Mouse (Mus musculus) hindbrain, embryonic 10.5 days (tissue): ENCODE results near the gene Irak2. TPM values are rescaled to one million over a fixed set of nuclear protein-coding genes. Genes with fewer than 3 reads are reported as not detected.
A peak's percentile ranks its signal among the peaks of the same experiment; 100 is the strongest.

ENCODE experiments used
- DNase-seq: peaks from one replicate; pipeline ENCODE4 v3.0.0-alpha.2; 2017; ENCODE audit warnings: low spot score
- H3K27ac ChIP-seq: fragments of 300-500 bp; sonication (generic); 2 replicates; pipeline ENCODE4 v1.5.1; 2016; ENCODE audit warnings: mild to moderate bottlenecking, moderate library complexity
- H3K27me3 ChIP-seq: fragments of 300-500 bp; sonication (generic); 2 replicates; pipeline ENCODE4 v1.6.1; 2016; ENCODE audit warnings: mild to moderate bottlenecking; ENCODE audit not compliant: poor library complexity, insufficient read depth, severe bottlenecking
- H3K36me3 ChIP-seq: fragments of 300-500 bp; sonication (generic); 2 replicates; pipeline ENCODE4 v1.6.1; 2016; ENCODE audit warnings: mild to moderate bottlenecking, moderate library complexity
- H3K4me1 ChIP-seq: fragments of 300-500 bp; sonication (generic); replicated peaks from 2 replicates; pipeline ENCODE4 v1.6.1; 2016; ENCODE audit warnings: mild to moderate bottlenecking
- H3K4me3 ChIP-seq: fragments of 300-500 bp; sonication (generic); 2 replicates; pipeline ENCODE4 v1.5.1; 2016; ENCODE audit warnings: mild to moderate bottlenecking, moderate library complexity
- H3K9me3 ChIP-seq: fragments of 300-500 bp; sonication (generic); 2 replicates; pipeline ENCODE4 v1.6.1; 2016; ENCODE audit warnings: mild to moderate bottlenecking, moderate library complexity
- WGBS: fragments of 180-500 bp; shearing (Covaris S2); methylation state at CpG from one replicate; pipeline ENCODE4 v1.1.7; 2016; 5-methylcytosine and 5-hydroxymethylcytosine counted together
- polyA plus RNA-seq: library from polyadenylated mRNA; unstranded; fragments of >200 nt; fragmentation: Nextera tagmentation; extraction: Ambion mirVana; gene quantifications from 2 replicates; pipeline ENCODE4 v1.2.1, GENCODE M21; 2016

Irak2 gene
- polyA plus RNA-seq, 1 experiment from 2014 or later: 6.8 TPM

DNA sequence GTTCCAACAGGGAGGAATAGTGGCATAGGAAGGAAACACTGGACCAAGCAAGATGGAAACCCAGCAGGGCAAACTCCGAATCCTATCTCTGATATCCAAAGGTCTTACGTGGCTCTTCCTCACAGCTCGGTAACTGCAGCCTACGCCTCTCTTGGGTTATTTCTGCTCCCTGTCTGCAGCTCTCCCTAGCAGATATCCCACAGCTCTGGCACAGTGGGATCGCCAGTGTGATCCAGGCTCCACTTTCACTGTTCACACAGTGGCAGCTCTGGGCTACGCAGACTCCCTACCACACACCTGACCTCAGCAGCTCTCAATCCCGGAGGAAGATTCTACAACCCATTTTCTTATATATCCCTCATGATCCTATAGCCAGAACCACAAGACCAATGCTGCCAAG is 24.1 kb upstream of the Irak2 start:
- Histone ChIP-seq H3K27me3 (no peaks in the 10 kb centered on the region), H3K4me1 (no peaks in the 10 kb centered on the region), H3K4me3 (no peak overlapping the region), H3K36me3 (peaks cover 92% of the 10 kb centered on the region), H3K9me3 (peaks cover 7% of the 10 kb centered on the region; the same call in 1 of the 2 replicates), H3K27ac (no peak overlapping the region)
- no peak for DNase-seq
- 95% methylated on average over 7 of the region's 7 CpGs for WGBS

DNA sequence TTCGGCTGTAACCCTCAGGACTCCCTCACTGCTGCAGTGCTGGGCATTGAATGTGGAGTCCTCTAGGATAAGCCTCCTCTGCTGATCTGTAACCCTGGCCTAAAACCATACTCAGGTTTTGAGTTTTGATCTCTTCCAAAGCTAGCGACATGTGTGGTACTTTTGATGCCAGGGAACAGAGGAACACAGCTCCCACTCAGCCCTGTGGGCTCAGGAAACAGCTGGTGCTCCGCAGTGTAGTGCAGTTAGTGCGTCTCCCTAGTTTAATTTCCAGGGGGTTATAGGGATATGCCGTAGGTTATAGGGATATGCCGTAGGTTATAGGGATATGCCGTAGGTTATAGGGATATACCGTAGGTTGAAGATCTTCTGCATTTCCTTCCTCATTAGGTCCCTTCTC is 23.3 kb upstream of the Irak2 start:
- DNase-seq: no peak
- Histone ChIP-seq H3K36me3 (peaks cover 86% of the 10 kb centered on the region), H3K4me3 (no peak overlapping the region), H3K4me1 (no peaks in the 10 kb centered on the region), H3K27me3 (no peaks in the 10 kb centered on the region), H3K9me3 (peaks cover 7% of the 10 kb centered on the region; the same call in 1 of the 2 replicates), H3K27ac (no peak overlapping the region)
- 95% methylated on average over 8 of the region's 8 CpGs for WGBS

DNA sequence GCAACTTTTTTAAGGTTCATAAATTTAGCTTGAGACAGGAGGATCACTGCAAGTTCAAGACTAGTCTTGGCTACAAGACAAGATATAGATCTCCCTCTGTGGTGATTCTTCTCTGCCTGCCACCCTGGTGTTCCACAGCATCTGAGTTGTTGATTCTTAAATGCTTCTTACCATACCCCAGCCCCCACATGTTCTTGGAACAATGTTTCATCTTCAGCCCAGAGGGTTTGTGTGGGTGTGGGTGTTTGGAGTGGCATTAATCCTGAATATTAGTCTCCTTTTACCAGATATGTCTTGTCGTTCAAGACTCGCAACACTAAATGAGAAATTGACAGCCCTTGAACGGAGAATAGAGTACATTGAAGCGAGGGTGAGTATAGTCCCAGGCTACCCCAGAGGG is 22.8 kb upstream of the Irak2 start:
- DNase-seq: no peak
- no peak overlapping the region for H3K27ac ChIP-seq
- peaks cover 81% of the 10 kb centered on the region for H3K36me3 ChIP-seq
- H3K4me3 ChIP-seq: no peak overlapping the region
- H3K27me3 ChIP-seq: no peaks in the 10 kb centered on the region
- 95% methylated on average over 4 of the region's 4 CpGs for WGBS
- no peaks in the 10 kb centered on the region for H3K4me1 ChIP-seq
- peaks cover 7% of the 10 kb centered on the region; the same call in 1 of the 2 replicates for H3K9me3 ChIP-seq

- WGBS: 64% methylated on average over 5 of the region's 5 CpGs
- H3K27ac ChIP-seq: peak overlapping the region; percentile 95; the same call in 1 of the 2 replicates
- no peak for DNase-seq
- peak overlapping the region; percentile 78 for H3K4me3 ChIP-seq
- no peaks in the 10 kb centered on the region for H3K9me3 ChIP-seq
- H3K36me3 ChIP-seq: peaks cover 29% of the 10 kb centered on the region
- no peaks in the 10 kb centered on the region for H3K27me3 ChIP-seq
- H3K4me1 ChIP-seq: peaks cover 22% of the 10 kb centered on the region
These were observed 14.9 kb upstream of the Irak2 start for GRCm38 (mm10) chr6:113623386-113623785.

GRCm38 (mm10) chr6:113623941-113624751 is 14.1 kb upstream of the Irak2 start, which contains the start of gene Vhl:
Gene Vhl (plus strand): TSS chr6:113623959.
- Histone ChIP-seq H3K4me3 (peak within 1 kb of the TSS; percentile 78), H3K27ac (peak within 1 kb of the TSS; percentile 95), H3K9me3 (no peaks in the 10 kb centered on the region), H3K36me3 (peaks cover 33% of the 10 kb centered on the region), H3K4me1 (peaks cover 22% of the 10 kb centered on the region), H3K27me3 (no peaks in the 10 kb centered on the region)
- 1% methylated on average over 76 of the region's 76 CpGs for WGBS
- peak; percentile 86 for DNase-seq

- 0 out of 2 replicates have a peak overlapping the region, but pooled peaks have one; percentile 95 for H3K27ac ChIP-seq
- H3K36me3 ChIP-seq: peaks cover 44% of the 10 kb centered on the region
- no peaks in the 10 kb centered on the region for H3K9me3 ChIP-seq
- DNase-seq: no peak
- H3K4me3 ChIP-seq: peak overlapping the region; percentile 78
- 67% methylated on average over 5 of the region's 5 CpGs for WGBS
- H3K4me1 ChIP-seq: peaks cover 22% of the 10 kb centered on the region
- H3K27me3 ChIP-seq: no peaks in the 10 kb centered on the region
These were observed 13.1 kb upstream of the Irak2 start for GRCm38 (mm10) chr6:113624989-113625770.

DNA sequence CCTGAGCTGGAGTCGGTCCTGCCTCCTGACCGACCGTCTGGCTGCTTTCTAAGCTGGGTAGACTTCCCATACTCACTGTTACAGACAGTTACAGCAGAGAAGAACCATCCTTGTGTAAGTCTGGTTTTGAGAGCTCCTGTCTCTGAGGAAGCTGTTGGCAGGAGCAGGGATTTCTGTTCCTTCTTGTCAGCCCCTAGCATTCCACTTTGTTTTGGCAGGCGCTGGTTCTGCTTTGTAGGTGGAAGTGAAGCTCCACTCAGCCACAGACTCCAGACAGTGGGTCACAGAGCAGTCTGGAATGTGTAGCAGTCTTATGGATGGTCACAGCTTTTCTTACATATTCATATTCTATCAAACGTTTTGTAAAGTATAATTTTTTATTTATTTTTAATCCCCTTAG is 7.9 kb upstream of the Irak2 start:
- H3K9me3 ChIP-seq: no peaks in the 10 kb centered on the region
- peaks cover 10% of the 10 kb centered on the region for H3K4me1 ChIP-seq
- H3K36me3 ChIP-seq: peaks cover 82% of the 10 kb centered on the region
- DNase-seq: no peak
- 88% methylated on average over 5 of the region's 5 CpGs for WGBS
- H3K27ac ChIP-seq: no peak overlapping the region
- H3K27me3 ChIP-seq: no peaks in the 10 kb centered on the region
- no peak overlapping the region for H3K4me3 ChIP-seq

DNA sequence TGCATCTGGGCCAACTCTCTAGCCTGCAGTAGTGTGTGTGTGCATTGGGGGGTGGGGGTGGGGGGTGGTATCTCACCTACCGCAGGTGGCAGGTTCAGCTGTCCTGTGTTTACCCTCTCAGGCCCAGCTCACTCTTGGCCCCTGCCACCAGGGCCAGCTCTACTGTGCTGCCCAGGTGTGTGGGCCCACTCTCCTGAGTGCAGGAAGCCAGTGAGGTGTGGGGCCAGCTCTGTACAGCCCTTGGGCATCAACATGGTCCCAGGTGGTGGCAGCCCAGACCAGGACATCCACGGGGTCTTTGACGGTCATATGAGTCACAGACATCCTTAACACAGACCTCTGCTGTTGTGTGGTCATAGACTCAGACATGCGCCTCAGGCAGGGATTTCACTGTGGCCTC is 5.4 kb upstream of the Irak2 start:
- WGBS: 90% methylated on average over 4 of the region's 4 CpGs
- no peaks in the 10 kb centered on the region for H3K9me3 ChIP-seq
- no peaks in the 10 kb centered on the region for H3K4me1 ChIP-seq
- no peak overlapping the region for H3K4me3 ChIP-seq
- no peaks in the 10 kb centered on the region for H3K27me3 ChIP-seq
- no peak for DNase-seq
- H3K27ac ChIP-seq: no peak overlapping the region
- H3K36me3 ChIP-seq: peaks cover 61% of the 10 kb centered on the region

- WGBS: 89% methylated on average over 4 of the region's 4 CpGs
These were observed 934 bp downstream of the Irak2 start for GRCm38 (mm10) chr6:113639201-113639600.

DNA sequence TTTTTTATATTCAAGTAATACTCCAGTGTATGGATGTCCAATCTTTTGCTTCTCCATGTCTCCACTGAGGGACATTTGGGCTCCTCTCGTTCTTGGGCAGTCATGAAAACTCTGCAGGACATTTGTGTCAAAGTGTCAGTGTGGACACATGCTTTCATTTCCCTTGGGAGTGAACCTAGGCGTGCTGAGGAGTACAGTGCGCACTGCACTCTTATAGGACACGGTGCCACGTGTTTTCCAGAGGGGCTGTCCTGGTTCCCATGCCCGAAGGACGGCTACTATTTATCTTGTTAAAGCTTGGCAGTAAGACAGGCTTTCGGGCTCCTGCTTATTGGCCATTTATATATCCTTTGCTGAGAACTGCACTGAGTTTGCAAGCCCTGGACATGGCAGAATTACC is 4.3 kb downstream of the Irak2 start:
- Histone ChIP-seq H3K27me3 (no peaks in the 10 kb centered on the region), H3K36me3 (no peaks in the 10 kb centered on the region)
- WGBS: 87% methylated on average over 8 of the region's 8 CpGs

More at GRCm38 (mm10) chr6:113639201-113639600, 934 bp downstream of the Irak2 start:
- peaks cover 14% of the 10 kb centered on the region for H3K4me1 ChIP-seq
- no peaks in the 10 kb centered on the region for H3K9me3 ChIP-seq
- 0 out of 2 replicates have a peak, but pooled peaks cover under 1% of the 10 kb centered on the region for H3K36me3 ChIP-seq
- H3K27ac ChIP-seq: no peak overlapping the region
- H3K27me3 ChIP-seq: no peaks in the 10 kb centered on the region
- DNase-seq: no peak
- no peak overlapping the region for H3K4me3 ChIP-seq

GRCm38 (mm10) chr6:113643021-113643420 is 4.8 kb downstream of the Irak2 start:
- no peak for DNase-seq
- no peaks in the 10 kb centered on the region for H3K27me3 ChIP-seq
- H3K36me3 ChIP-seq: no peaks in the 10 kb centered on the region
- H3K4me3 ChIP-seq: no peak overlapping the region
- H3K9me3 ChIP-seq: no peaks in the 10 kb centered on the region
- peaks cover 14% of the 10 kb centered on the region for H3K4me1 ChIP-seq
- no peak overlapping the region for H3K27ac ChIP-seq
- 83% methylated on average over 4 of the region's 4 CpGs for WGBS

More for the DNA sequence above, 4.3 kb downstream of the Irak2 start:
- Histone ChIP-seq H3K4me3 (no peak overlapping the region), H3K27ac (no peak overlapping the region), H3K4me1 (peaks cover 14% of the 10 kb centered on the region), H3K9me3 (no peaks in the 10 kb centered on the region)
- DNase-seq: no peak

- no peak for DNase-seq
- 91% methylated on average over 2 of the region's 2 CpGs for WGBS
- H3K4me1 ChIP-seq: peaks cover 6% of the 10 kb centered on the region
- H3K36me3 ChIP-seq: no peaks in the 10 kb centered on the region
- H3K27ac ChIP-seq: no peak overlapping the region
- H3K4me3 ChIP-seq: no peak overlapping the region
- H3K9me3 ChIP-seq: no peaks in the 10 kb centered on the region
- H3K27me3 ChIP-seq: no peaks in the 10 kb centered on the region
These were observed 5.7 kb downstream of the Irak2 start for GRCm38 (mm10) chr6:113643967-113644366.

GRCm38 (mm10) chr6:113644808-113645207 is 6.5 kb downstream of the Irak2 start:
- no peak overlapping the region for H3K27ac ChIP-seq
- H3K4me1 ChIP-seq: peaks cover 6% of the 10 kb centered on the region
- WGBS: 86% methylated on average over 8 of the region's 8 CpGs
- no peak for DNase-seq
- H3K36me3 ChIP-seq: no peaks in the 10 kb centered on the region
- no peak overlapping the region for H3K4me3 ChIP-seq
- no peaks in the 10 kb centered on the region for H3K9me3 ChIP-seq
- H3K27me3 ChIP-seq: no peaks in the 10 kb centered on the region
